Mouse (Mus musculus): ENCODE measurements at regions not wholly inside any gene's neighbourhood (a gene's known extent, or its start where the extent isn't known, plus 50 kb on each side); places are given as distances from the start of the nearest gene placed in this dataset.

DNA sequence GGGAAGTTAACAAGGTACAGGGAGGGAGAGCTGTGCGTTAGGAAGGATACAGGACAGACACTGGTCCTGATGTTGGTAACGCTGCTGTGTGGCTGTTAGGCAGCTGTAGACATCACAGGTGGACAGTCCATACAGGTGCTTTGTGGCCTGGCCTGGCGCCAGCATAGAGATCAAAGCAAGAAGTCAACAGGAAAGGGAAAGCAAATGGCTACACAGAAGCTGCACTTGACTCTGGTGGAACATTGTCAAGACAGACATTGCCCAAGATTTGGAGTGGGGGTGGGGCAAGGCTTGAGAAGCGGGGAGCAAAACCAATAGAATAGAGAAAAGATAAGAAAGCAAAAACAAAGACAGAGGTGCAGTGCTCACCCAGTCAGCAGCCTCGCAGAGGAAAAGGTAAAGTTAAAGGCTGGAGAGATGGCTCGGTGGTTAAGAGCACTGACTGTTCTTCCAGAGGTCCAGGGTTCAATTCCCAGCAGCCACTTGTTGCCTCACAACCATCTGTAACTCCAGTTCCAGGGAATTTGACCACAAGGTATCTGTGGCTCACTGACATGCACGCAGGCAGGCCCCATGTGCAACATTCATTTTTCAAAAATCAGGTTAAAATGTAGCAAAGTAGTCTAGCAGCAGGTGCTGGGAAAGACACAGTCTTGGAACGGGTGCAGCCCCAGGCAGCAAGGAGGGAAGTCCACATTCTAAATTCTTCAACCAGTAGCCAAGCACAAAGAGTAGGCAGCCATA, 147.3 kb upstream of the A530016L24Rik start:
- TF ChIP-seq POLR2A (IDR thresholded peaks at IDR 0.05; ENCODE audit: low read depth, low read length) (no peak), CTCF (IDR thresholded peaks at IDR 0.05; ENCODE audit: extremely low read depth, insufficient read length, insufficient replicate concordance, low read depth, low read length) (no peak)
